Mouse (Mus musculus): ENCODE results near the gene Uhrf1. TPM values are rescaled to one million over a fixed set of nuclear protein-coding genes. Genes with fewer than 3 reads are reported as not detected.

Uhrf1 gene
- polyA plus RNA-seq, 2 experiments: 93.9 to 105 TPM

DNA sequence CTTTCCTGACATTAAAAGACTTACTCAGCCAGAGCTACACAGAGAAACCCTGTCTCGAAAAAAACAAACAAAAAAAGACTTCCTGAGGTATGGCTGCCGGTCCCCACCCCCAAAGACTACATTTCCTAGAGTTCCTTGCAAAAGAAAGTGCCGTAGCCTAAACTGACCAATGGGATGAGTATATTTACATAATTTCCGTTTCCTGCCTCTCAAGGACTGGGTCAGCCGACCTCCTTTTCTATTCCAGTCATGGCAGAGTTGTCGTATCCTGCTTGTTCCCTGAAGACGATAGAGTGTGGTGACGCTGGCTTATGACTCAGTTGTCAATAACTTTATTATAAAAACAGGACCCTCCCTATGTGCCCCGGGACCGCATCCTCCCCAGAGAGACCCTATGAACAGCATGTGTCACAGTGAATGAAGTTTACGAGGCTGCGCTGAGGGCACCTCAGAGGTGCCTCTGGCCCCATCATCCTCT is 33.9 kb upstream of the Uhrf1 start:
- DNase-seq (ENCODE audit: low spot score): peak; percentile 86
- Histone ChIP-seq H3K4me3 (replicated peaks; ENCODE audit: low read length) (peak overlapping the region; percentile 37), H3K4me2 (replicated peaks; ENCODE audit: low read depth, low read length, severe bottlenecking) (peak overlapping the region; percentile 71), H3K9ac (ENCODE audit: low read depth, low read length, severe bottlenecking) (peak overlapping the region; percentile 53), H3K4me1 (ENCODE audit: control insufficient read depth, insufficient read depth, low read length) (no peaks in the 10 kb centered on the region; the same call in 1 of the 2 replicates), H3K36me3 (ENCODE audit: control insufficient read depth, insufficient read depth, low read length) (peaks cover 18% of the 10 kb centered on the region), H3K9me3 (ENCODE audit: control insufficient read depth, low read length) (no peaks in the 10 kb centered on the region), H3K27me3 (ENCODE audit: control insufficient read depth, insufficient read depth, low read length) (no peaks in the 10 kb centered on the region), H3K27ac (replicated peaks; ENCODE audit: low read depth, low read length) (peak overlapping the region; percentile 80)
- peak; percentile 92 for ATAC-seq (ENCODE audit: low FRiP score, low read depth)
- no peak for TF ChIP-seq POLR2A (IDR thresholded peaks at IDR 0.05; ENCODE audit: borderline replicate concordance, extremely low read depth, insufficient read depth, insufficient read length)
- WGBS: 19% methylated on average over 12 of the region's 12 CpGs

DNA sequence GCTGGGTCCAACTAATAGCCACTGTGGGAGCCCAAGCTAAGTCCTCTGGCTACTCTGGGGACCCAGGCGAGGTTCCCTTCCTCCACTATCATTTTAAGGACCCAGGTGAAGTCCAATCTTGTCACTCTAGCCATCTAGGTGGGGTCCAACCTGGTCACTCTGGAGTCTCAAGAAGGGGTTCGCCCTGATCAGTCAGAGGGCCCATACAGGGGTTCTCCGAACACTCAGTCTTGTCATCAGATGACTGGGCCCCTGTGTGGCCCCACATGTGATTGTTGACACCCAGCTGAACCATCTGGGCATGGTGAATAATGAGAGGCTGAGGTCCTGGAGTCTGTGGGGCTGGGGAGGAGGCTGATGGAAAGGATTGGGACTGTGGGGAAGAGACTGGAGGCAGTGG is 33.4 kb upstream of the Uhrf1 start:
- 74% methylated on average over 3 of the region's 3 CpGs for WGBS
- no peak for TF ChIP-seq POLR2A (IDR thresholded peaks at IDR 0.05; ENCODE audit: borderline replicate concordance, extremely low read depth, insufficient read depth, insufficient read length)
- peak overlapping the region; percentile 37 for H3K4me3 ChIP-seq (replicated peaks; ENCODE audit: low read length)
- H3K4me1 ChIP-seq (ENCODE audit: control insufficient read depth, insufficient read depth, low read length): no peaks in the 10 kb centered on the region; the same call in 1 of the 2 replicates
- no peaks in the 10 kb centered on the region for H3K9me3 ChIP-seq (ENCODE audit: control insufficient read depth, low read length)
- no peak overlapping the region; the same call in 1 of the 2 replicates for H3K27ac ChIP-seq (replicated peaks; ENCODE audit: low read depth, low read length)
- no peak overlapping the region for H3K9ac ChIP-seq (ENCODE audit: low read depth, low read length, severe bottlenecking)
- ATAC-seq (ENCODE audit: low FRiP score, low read depth): no peak
- peak overlapping the region; percentile 71 for H3K4me2 ChIP-seq (replicated peaks; ENCODE audit: low read depth, low read length, severe bottlenecking)
- DNase-seq (ENCODE audit: low spot score): no peak
- H3K36me3 ChIP-seq (ENCODE audit: control insufficient read depth, insufficient read depth, low read length): peaks cover 18% of the 10 kb centered on the region
- no peaks in the 10 kb centered on the region for H3K27me3 ChIP-seq (ENCODE audit: control insufficient read depth, insufficient read depth, low read length)

DNA sequence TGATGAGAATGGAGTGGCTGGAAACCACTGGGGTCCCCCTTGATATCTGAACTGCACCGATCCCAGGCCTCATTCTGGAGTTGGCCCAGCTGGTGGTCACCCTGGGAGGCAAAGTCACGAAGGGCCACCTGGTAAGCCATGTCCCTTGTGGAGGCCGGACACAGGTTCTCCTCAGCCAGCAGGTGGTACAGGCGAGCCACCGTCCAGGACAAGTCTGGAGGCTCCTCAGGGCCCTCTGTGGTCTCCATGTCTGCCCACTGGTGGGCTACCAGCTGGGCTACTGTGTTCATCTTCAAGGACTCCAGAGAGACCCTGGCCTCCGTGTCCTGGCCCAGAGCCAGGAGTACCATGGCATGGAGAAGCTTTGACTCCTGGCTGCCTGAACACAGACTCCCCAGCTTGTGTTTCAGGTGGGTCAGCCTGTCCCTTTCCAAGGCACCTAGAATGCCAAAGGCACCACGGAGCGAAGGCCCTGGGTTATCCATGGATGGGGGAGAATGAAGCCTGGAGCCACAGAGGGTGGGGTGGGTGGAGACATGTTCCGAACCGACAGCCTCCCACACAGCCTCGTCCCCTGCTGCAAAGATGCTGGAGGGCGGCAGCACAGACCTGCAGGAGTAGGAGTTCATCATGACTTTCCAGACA is 31.4 kb upstream of the Uhrf1 start:
- DNase-seq (ENCODE audit: low spot score) (no peak), ATAC-seq (ENCODE audit: low FRiP score, low read depth) (no peak)
- Histone ChIP-seq H3K4me3 (replicated peaks; ENCODE audit: low read length) (no peak overlapping the region), H3K36me3 (ENCODE audit: control insufficient read depth, insufficient read depth, low read length) (peaks cover 18% of the 10 kb centered on the region), H3K4me1 (ENCODE audit: control insufficient read depth, insufficient read depth, low read length) (peaks cover 4% of the 10 kb centered on the region; the same call in 1 of the 2 replicates), H3K9ac (ENCODE audit: low read depth, low read length, severe bottlenecking) (no peak overlapping the region), H3K27ac (replicated peaks; ENCODE audit: low read depth, low read length) (no peak overlapping the region), H3K9me3 (ENCODE audit: control insufficient read depth, low read length) (no peaks in the 10 kb centered on the region), H3K27me3 (ENCODE audit: control insufficient read depth, insufficient read depth, low read length) (no peaks in the 10 kb centered on the region), H3K4me2 (replicated peaks; ENCODE audit: low read depth, low read length, severe bottlenecking) (no peak overlapping the region)
- TF ChIP-seq POLR2A (IDR thresholded peaks at IDR 0.05; ENCODE audit: borderline replicate concordance, extremely low read depth, insufficient read depth, insufficient read length): no peak
- 85% methylated on average over 11 of the region's 12 CpGs for WGBS

DNA sequence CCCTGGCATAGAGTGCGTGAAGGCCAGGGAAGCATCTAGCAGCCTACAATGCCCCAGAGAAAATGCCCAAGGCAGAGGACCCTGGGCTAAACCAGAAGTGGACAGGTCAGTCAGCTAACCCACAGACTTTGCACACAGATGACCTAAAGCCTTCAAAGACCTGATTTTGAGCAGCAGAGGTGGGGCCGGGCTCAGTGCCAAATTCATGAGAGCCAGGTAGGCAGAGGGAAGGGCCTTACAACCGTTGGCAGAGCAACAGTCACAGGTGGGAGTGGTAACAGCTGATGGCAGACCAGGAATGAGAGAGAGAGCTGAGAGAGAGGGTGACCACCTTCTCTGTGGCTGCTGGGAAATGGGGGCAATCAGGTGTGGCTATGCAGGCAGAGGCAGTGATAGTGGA is 30.5 kb upstream of the Uhrf1 start:
- H3K4me3 ChIP-seq (replicated peaks; ENCODE audit: low read length): no peak overlapping the region
- WGBS: 63% methylated on average over 3 of the region's 3 CpGs
- no peak overlapping the region for H3K27ac ChIP-seq (replicated peaks; ENCODE audit: low read depth, low read length)
- peaks cover 18% of the 10 kb centered on the region for H3K36me3 ChIP-seq (ENCODE audit: control insufficient read depth, insufficient read depth, low read length)
- H3K27me3 ChIP-seq (ENCODE audit: control insufficient read depth, insufficient read depth, low read length): no peaks in the 10 kb centered on the region
- no peak overlapping the region for H3K9ac ChIP-seq (ENCODE audit: low read depth, low read length, severe bottlenecking)
- H3K4me1 ChIP-seq (ENCODE audit: control insufficient read depth, insufficient read depth, low read length): peaks cover 11% of the 10 kb centered on the region
- no peaks in the 10 kb centered on the region for H3K9me3 ChIP-seq (ENCODE audit: control insufficient read depth, low read length)
- DNase-seq (ENCODE audit: low spot score) (no peak), ATAC-seq (ENCODE audit: low FRiP score, low read depth) (no peak)
- TF ChIP-seq POLR2A (IDR thresholded peaks at IDR 0.05; ENCODE audit: borderline replicate concordance, extremely low read depth, insufficient read depth, insufficient read length): no peak
- H3K4me2 ChIP-seq (replicated peaks; ENCODE audit: low read depth, low read length, severe bottlenecking): no peak overlapping the region

DNA sequence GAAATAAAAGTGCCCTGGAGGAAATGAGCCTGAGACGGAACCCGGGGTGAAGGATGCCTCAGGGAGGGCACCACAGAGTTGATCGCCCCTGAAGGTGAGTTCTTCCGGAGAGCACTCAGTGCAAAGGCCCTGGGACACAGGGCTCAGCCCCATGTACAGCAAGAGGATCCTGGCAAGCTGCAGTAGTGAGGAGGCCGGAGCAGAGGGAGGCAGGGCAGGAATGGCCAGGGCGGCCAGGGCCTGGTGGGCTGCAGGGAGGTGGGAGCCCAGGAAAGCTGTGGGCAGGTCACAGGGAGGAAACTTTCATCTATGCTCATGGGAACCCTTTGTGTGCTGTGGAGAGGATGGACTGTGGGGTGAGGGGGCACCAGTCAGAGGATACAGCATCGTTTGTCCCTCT is 29.6 kb upstream of the Uhrf1 start:
- H3K4me2 ChIP-seq (replicated peaks; ENCODE audit: low read depth, low read length, severe bottlenecking): no peak overlapping the region
- ATAC-seq (ENCODE audit: low FRiP score, low read depth) (no peak), DNase-seq (ENCODE audit: low spot score) (no peak)
- no peaks in the 10 kb centered on the region for H3K27me3 ChIP-seq (ENCODE audit: control insufficient read depth, insufficient read depth, low read length)
- TF ChIP-seq POLR2A (IDR thresholded peaks at IDR 0.05; ENCODE audit: borderline replicate concordance, extremely low read depth, insufficient read depth, insufficient read length): no peak
- no peak overlapping the region for H3K4me3 ChIP-seq (replicated peaks; ENCODE audit: low read length)
- WGBS: 84% methylated on average over 7 of the region's 7 CpGs
- H3K4me1 ChIP-seq (ENCODE audit: control insufficient read depth, insufficient read depth, low read length): peaks cover 11% of the 10 kb centered on the region
- no peak overlapping the region for H3K27ac ChIP-seq (replicated peaks; ENCODE audit: low read depth, low read length)
- H3K9ac ChIP-seq (ENCODE audit: low read depth, low read length, severe bottlenecking): no peak overlapping the region
- H3K9me3 ChIP-seq (ENCODE audit: control insufficient read depth, low read length): no peaks in the 10 kb centered on the region
- peaks cover 19% of the 10 kb centered on the region for H3K36me3 ChIP-seq (ENCODE audit: control insufficient read depth, insufficient read depth, low read length)

All from limb, embryonic 14.5 days (tissue).